In the genomic region with DNA sequence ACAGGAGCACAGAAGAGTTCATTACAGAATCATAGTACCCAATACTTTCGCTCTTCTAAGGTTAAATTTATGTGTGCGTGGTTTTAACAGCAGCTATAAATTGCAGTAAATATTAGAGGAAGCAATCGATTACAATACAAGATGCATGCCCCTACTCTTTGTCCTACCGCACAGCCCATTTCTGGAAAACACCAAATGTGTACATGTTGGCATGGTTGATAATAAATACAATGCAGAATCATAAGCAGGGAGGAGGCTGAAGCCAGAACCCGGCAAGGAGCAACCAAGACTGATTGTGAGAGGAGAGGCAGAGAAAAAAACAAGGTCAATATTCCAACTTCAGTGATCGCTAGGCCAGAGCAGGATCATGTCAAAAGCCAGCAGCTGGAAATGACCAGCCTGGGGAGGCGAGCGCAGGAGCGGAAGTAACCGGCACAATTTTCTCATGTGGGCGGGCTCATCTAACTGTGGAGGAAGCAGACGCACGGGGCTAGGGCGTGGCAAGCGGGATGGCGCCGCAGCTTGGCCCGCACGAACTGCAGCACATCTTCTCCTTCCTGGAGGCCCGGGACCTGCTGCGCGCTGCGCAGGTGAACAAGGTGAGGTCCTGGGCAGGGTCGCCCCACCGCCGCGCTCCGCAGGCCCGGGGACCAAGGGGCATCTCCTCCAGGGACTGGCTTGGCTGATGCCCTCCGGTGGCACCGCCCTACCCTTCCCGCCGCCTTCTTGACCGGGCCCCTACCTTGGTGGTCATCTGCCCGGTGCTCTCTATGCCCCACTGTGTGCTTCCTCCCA, we compare ENCODE assay signal across 8 mouse cellular contexts. TPM values are rescaled to one million over a fixed set of nuclear protein-coding genes. Genes with fewer than 3 reads are reported as not detected.
DNase-seq lines count a peak whose midpoint lies in the region; ATAC-seq lines count a peak whose summit lies in the region.

A gene (plus strand): TSS at position 476 of the 795 bp plus-strand sequence.

- peak within 1 kb of the TSS; percentile 92 for H3K4me3 ChIP-seq in heart, embryonic 13.5 days
- H3K4me3 ChIP-seq in liver, embryonic 12.5 days = peak within 1 kb of the TSS; percentile 72
- peak within 1 kb of the TSS; percentile 61 for H3K4me3 ChIP-seq in stomach, embryonic 15.5 days (replicated peaks)

- H3K4me1 ChIP-seq in heart, embryonic 13.5 days = peaks cover 10% of the 10 kb centered on the region
- H3K4me1 ChIP-seq in liver, embryonic 12.5 days = peaks cover 15% of the 10 kb centered on the region; the same call in 1 of the 2 replicates
- H3K4me1 ChIP-seq in stomach, embryonic 15.5 days = 0 out of 2 replicates have a peak, but pooled peaks cover 6% of the 10 kb centered on the region

- H3K9ac ChIP-seq in heart, embryonic 13.5 days = peak within 1 kb of the TSS; percentile 93
- H3K9ac ChIP-seq in liver, embryonic 12.5 days = peak within 1 kb of the TSS; percentile 64
- peak within 1 kb of the TSS; percentile 55 for H3K9ac ChIP-seq in stomach, embryonic 15.5 days

- whole genome bisulfite sequencing in heart, embryonic 13.5 days = 13% methylated on average over 30 of the region's 35 CpGs
- WGBS in liver, embryonic 12.5 days (ENCODE audit: insufficient replicate concordance) = 12% methylated on average over 33 of the region's 35 CpGs
- WGBS in stomach, embryonic 15.5 days = 10% methylated on average over 35 of the region's 35 CpGs

- H3K27me3 ChIP-seq in heart, embryonic 13.5 days (replicated peaks) = no peaks in the 10 kb centered on the region
- H3K27me3 ChIP-seq in liver, embryonic 12.5 days (replicated peaks) = no peaks in the 10 kb centered on the region
- no peaks in the 10 kb centered on the region for H3K27me3 ChIP-seq in stomach, embryonic 15.5 days (replicated peaks)

- peak; percentile 84 for DNase-seq in A20 (ENCODE audit: low read depth, low spot score)
- peak; percentile 93 for DNase-seq in brain, adult 2 months (ENCODE audit: low read depth, low spot score)
- DNase-seq in fat pad, adult 2 months (ENCODE audit: extremely low read depth, low read depth, low spot score) = peak; percentile 2
- DNase-seq in kidney, postnatal 10 days = peak; percentile 87
- peak; percentile 26 to 37 for DNase-seq in natural killer cell, adult 2 months (ENCODE audit: low spot score in 2 of 2)

- no peaks in the 10 kb centered on the region for H3K9me3 ChIP-seq in heart, embryonic 13.5 days
- no peaks in the 10 kb centered on the region for H3K9me3 ChIP-seq in liver, embryonic 12.5 days (replicated peaks)
- no peaks in the 10 kb centered on the region for H3K9me3 ChIP-seq in stomach, embryonic 15.5 days

- peak; percentile 68 for ATAC-seq in heart, embryonic 13.5 days (ENCODE audit: extremely low read depth, insufficient number of reproducible peaks, low FRiP score, low TSS enrichment)
- peak; percentile 87 for ATAC-seq in liver, embryonic 12.5 days
- ATAC-seq in stomach, embryonic 15.5 days (ENCODE audit: insufficient read depth, low FRiP score, low read depth) = peak; percentile 91

- H3K4me2 ChIP-seq in heart, embryonic 13.5 days = peak within 1 kb of the TSS; percentile 71
- peak within 1 kb of the TSS; percentile 81 for H3K4me2 ChIP-seq in liver, embryonic 12.5 days
- peak within 1 kb of the TSS; percentile 57 for H3K4me2 ChIP-seq in stomach, embryonic 15.5 days

- peaks cover 28% of the 10 kb centered on the region for H3K36me3 ChIP-seq in heart, embryonic 13.5 days
- no peaks in the 10 kb centered on the region for H3K36me3 ChIP-seq in liver, embryonic 12.5 days
- H3K36me3 ChIP-seq in stomach, embryonic 15.5 days = no peaks in the 10 kb centered on the region

- H3K27ac ChIP-seq in heart, embryonic 13.5 days (replicated peaks) = 0 out of 2 replicates have a peak within 1 kb of the TSS, but pooled peaks have one; percentile 17
- no peak within 1 kb of the TSS for H3K27ac ChIP-seq in liver, embryonic 12.5 days
- no peak within 1 kb of the TSS for H3K27ac ChIP-seq in stomach, embryonic 15.5 days

RNA-seq across cellular contexts. Expression of the gene that starts here (rescaled TPM):
- 20.4 and 23.0 TPM in 2 replicates for polyA plus RNA-seq in heart, embryonic 13.5 days (2015; fragmentation: Nextera tagmentation; extraction: Ambion mirVana)
- 7.8 and 8.5 TPM in 2 replicates for polyA plus RNA-seq in liver, embryonic 12.5 days (2016; fragmentation: Nextera tagmentation; extraction: Ambion mirVana)
- polyA plus RNA-seq in stomach, embryonic 15.5 days (2015; fragmentation: Nextera tagmentation; extraction: Ambion mirVana) = 21.9 and 22.0 TPM in 2 replicates

Comparison
In these comparisons a context has a peak if more than half of its experiments do, and no peak if none do; other contexts are left out.
1. DNase-seq: peak in every context shown above with its lines; median percentile 93 in brain, adult 2 months; 87 in kidney, postnatal 10 days; 84 in A20; 32 in natural killer cell, adult 2 months; 2 in fat pad, adult 2 months.